Mouse (Mus musculus) left cerebral cortex, postnatal 4 days (tissue): ENCODE measurements around the gene Tgfbi. TPM values are rescaled to one million over a fixed set of nuclear protein-coding genes. Genes with fewer than 3 reads are reported as not detected.

ENCODE experiments used
- DNase-seq: peaks from one replicate; pipeline ENCODE4 v3.0.0-alpha.2; 2022
- intact Hi-C: fragments of 180-260 bp; cut with DNase I; formaldehyde crosslinking; loops from one replicate; pipeline ENCODE4 v1.15.1; 2025
- total RNA-seq, 2 experiments: library from RNA; stranded (reverse); gene quantifications; 2 replicates each; pipeline ENCODE4 v1.2.3; 2021

Gene Tgfbi
- total RNA-seq, 2 experiments from 2014 or later, result 4.1 to 4.2 TPM

DNA sequence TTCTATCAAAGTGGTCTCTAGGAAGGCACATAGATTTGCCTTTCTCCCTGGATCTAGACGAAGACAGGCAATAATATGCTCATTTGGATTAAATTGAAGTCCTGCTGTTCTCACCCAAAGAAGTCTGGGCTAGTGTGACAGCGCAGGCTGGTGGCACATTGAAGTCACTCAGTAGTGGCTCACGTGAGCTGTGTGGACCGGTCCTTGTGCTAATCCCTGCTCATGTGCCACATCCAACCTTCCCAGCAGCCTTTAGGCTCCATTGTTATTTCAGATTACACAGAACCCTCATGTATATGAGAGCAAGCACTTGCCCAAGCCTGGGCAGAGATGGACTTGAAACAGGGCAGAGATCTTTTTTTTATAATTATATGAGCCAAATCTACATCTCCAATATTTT lies 12.0 kb upstream of the Tgfbi start:
- intact Hi-C loops, result no loop called here
- DNase-seq, result no peak

DNA sequence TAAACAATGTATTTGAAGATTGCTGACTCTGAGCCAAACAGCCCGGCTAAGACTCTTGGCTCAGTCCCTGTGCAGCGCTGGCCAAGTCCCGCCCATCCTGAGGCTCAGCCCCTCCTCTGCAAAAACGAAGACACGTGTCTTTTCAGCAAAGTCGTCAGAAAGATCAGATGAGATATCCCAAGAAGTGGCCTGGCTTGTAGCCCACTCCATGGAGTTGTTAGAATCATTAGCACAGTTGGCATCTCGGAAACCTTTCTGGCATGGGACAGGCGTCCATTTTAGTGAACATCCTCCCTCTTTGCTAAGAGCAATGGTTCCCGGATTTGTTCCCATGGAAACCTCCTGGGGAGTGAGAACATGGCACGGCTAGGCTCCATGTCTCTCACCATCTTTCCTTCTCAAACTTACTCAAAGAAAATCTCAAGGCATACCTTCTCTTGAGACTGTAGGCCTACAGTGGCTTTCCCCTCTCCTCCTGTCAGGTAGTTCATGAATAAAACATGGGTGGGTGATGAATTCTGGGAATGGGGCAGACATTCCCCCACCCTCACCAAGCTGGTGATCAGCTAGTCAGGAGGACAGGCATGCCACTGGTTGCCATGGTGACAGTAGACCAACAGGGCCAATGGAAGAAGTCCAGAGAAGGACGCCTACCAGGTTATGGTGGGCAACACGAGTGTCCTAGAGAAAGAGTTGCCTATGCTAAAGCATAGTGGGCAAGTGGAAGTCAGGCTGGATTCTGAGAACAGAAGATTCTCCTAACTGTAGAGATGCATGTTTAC lies 11.3 kb upstream of the Tgfbi start:
- peak; percentile 71 for DNase-seq

DNA sequence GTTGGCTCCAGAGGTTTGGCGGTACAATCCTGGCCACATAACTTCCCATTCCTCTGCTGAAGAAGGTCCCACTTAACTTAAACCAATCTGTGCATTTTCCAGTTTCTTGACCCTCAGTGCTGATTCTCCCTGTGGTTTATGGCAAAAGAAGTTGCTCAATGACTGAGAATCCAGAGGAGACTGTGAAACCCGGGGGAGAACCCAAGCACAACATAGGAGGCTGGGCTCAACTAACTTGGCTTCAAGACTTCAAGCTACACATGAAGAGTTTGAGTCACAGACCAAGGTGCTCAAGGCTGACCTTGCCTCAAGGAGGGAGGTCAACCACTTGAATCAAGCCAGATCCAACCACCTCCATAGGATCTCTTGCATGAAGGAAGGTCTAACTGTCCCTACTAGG lies 9.8 kb upstream of the Tgfbi start:
- intact Hi-C loops, result no loop called here

More for the DNA sequence above, 11.3 kb upstream of the Tgfbi start:
- intact Hi-C loops, result no loop called here

DNA sequence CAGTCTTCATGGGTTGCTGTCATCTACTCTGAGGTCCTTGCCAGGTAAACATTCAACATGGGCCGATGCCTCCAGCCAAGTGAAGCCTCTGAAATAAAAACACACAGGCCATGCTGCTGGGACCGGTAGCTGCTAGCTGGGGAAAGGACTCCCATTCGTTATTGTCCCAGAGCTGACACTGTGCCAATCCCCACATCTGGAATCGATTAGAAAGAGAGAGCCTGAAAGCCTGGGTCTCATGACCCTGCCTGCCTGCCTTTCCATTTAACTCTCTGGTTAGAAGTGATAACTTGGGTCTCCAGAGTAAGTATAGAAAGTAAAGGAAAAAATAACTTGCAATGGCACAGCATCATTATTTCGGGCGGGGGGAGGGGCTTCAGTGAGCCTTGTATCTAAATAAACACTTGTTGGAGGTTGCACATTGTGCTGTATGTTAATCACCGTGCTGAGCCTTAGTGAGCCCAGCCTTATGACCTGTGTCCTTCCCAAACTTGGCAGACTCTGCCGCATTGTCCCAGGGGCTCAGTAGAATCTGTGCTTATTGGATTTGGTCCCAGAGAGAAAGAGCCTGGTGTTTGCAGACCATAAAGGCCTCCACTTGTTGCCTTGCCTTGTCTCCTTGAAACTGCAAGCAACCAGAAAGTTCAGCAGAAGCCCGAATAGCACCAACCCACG lies 9.0 kb upstream of the Tgfbi start:
- DNase-seq, result peak; percentile 62
- intact Hi-C loops, result no loop called here

More for the DNA sequence above, 9.8 kb upstream of the Tgfbi start:
- DNase-seq, result no peak

DNA sequence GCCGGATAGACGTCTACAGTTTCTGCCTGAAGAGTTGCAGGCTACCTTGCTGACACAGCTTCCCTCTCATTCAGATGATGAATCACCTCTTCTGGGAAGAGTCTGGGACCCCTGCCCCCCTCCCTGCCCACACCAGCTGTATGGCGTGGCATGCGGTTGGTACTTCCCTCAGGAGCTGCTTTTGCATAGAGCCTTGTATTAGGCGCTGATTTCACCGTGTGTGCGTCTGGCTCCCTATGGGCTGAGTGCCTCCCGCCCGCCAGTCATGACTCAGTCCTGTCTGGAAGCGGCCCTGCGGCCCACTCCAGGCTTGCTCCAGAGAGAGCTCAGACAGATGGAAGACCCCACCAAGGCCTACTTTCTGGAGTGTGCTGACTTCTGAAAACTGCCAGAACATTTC lies 8.1 kb upstream of the Tgfbi start:
- intact Hi-C loops, result no loop called here
- no peak for DNase-seq

DNA sequence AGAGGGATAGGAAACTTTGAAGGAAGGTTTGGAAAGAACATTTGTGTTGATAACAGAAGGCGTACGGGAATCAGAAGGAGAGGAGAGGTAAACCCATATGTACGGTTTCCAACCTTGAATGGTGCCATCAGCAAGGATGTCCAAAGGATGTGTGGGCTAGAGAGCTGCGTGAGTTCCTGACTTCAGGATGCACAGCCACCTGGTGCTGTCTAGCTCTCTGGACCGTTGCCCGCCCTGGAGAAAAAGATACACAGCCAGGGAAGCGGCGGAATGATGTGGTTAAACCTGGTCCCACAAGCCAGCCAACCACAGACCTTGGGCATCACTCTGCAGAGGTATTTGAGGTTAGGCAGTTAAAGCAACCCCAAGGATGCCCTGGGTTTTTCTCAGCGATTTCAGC lies 3.8 kb upstream of the Tgfbi start:
- no peak for DNase-seq
- intact Hi-C loops, result no loop called here

DNA sequence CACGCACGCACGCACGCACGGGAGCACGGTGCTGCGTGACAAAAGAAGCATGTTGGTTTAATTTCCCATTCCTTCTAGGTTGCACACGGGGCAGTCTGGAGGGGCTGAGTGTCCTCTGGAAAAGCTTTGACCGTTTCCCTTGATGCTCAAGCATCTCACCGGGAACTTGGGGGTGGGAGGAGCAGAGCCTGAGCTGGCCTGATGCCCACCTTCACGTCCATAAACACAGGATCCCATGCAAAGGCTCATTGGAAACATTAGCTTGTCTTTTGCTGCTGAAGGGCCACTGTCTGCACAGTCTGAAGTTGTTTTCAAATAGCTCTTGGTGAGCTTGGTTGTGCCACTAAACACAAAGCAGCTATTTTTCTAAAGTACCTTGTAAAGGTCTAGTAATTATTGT lies 2.6 kb upstream of the Tgfbi start:
- intact Hi-C loops, result no loop called here
- DNase-seq, result no peak

DNA sequence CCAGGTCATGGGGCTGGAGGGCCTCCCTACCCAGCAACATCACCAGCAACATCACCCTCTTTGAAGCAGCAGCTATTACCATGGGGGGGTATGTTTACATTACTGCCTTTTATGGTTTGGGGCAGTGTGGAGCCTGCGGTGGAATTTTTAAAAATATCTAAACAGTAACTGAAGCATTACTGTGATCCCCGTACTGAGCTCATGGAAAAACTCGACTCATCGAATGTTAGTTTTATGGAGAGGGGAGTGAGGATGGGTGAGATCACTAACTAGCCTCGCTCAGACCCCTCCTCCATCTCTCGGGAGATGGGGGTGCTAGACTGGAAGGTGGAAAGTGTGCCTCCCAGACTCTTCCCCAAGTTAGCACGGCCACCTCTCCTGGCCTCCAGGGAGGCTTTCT lies 2.1 kb upstream of the Tgfbi start:
- intact Hi-C loops, result no loop called here
- no peak for DNase-seq

DNA sequence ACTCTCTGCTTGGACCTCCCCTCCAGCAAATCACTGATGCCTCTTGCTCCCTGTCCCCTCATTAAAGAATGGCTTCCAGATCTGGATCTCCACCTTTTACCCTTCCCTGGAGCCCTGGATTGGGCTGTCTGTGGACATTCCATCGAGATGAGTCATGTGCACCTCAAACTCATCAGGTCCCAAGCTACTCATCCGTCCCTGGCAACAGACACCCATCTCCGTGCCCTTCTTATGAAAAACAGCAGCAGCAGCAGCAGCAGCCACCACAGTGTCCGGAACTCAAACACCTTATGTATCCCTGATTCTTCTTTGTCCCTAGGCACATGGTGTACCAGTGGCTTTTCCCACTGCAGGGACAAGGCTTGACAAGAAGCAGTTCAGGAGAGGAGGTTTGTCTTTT lies 1.5 kb upstream of the Tgfbi start:
- intact Hi-C loops, result no loop called here
- DNase-seq, result no peak

DNA sequence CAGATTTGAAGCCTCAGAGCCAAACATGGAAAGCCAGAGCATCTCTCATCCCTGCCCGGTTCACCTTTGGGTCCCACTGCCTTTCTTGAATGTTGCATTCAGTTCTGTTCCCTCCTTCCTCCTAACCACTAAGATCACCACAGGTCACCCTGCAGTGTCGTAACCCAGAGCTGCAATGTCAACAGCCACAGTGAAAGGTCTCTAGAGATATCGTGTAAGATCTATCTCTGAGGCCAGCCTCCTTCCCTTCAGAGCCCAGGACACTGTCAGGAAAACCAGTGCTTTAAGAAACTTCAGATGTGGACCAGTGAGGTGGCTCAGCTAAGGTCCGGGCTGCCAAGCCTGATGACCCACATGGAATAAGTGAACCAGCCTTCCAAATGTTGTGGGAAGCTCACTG lies 1.8 kb downstream of the Tgfbi start:
- DNase-seq, result no peak
- intact Hi-C loops, result no loop called here

DNA sequence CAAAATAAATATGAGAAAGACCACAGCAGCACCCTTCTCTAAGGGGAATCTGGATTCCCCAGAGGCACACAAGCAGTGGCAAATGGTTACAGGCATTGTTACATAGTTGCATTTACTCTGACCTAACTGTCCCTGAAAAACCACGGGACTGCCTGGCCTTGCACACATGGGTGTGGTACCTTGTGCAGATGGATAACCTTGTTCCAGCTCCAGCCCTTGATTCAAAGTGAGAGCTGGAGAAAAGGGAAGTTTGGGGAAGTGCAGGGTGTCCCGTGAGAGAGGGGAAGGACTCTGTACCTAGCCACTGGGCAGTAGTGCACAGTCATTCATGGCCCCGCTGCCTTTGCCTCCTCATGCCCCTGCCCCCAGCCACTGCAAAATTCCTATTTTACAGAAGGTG lies 2.4 kb downstream of the Tgfbi start:
- intact Hi-C loops, result no loop called here
- no peak for DNase-seq

DNA sequence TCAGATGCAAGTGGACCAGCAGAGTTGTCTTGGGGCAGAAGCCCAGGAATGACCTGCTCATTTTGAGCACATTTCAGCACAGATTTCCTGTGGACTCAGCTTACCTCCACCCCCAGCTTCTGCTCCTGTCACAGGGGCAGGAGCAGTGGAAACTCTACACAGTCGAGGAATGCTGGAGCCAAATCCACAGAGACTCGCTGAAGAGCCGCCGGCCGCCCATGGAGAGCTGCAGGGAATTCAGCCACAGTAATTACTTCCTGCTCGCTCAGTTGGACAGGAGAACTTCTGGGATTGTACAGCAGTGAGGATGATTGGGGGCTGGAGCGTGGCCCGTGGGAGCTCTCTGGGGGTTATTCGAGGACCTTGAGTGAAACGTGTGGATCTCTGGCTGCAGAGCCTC lies 3.0 kb downstream of the Tgfbi start:
- no peak for DNase-seq
- intact Hi-C loops, result no loop called here

DNA sequence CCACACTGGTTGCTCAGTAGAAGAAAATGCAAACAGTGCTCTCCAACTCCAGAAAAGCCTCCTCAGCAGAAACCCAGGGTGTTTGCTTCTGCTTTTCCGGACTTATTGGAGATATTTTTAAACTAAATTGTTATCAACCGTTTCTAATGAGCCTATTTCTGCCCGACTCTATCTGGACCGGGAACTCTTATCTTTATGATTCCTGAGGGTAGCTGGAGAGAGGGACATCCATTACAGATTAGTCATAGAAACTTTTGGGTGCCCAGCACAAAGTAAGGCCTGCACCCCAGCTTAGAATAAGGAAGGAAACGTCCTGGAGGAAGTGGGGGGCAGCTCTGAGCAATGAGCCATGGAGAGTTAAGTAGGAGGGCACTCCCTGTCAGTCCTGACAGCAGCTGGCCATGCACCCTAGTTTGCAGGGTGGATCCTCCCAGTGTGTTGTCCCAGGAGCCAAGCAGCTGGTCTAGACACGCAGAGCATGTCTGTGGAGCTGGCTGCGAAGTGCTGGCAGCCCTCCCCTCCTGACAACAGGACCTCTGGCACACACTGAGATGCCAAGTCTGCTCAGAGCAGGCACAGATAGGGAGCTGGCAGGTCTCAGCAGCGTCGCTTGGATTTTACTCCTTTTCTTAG lies 4.2 kb downstream of the Tgfbi start:
- DNase-seq, result peak; percentile 62
- intact Hi-C loops, result no loop called here

DNA sequence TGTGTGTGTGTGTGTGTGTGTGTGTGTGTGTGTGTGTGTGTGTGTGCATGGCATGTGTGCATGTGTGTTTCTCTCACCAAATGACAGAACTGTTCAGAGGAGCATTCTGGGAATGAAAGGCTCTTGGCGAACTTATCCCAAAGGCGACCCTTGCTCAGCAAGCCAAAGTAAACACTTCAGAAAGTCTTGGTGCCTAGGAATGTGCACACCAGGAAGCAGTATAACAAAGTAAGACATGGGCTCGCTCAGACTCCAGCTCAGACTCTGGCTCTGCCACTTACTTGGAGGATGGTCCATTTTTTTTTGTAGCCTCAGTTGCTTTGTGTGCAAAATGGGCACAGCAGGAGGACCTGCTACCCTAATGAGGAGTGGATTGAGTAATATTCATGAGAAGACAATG lies 5.4 kb downstream of the Tgfbi start:
- intact Hi-C loops, result no loop called here
- DNase-seq, result no peak

DNA sequence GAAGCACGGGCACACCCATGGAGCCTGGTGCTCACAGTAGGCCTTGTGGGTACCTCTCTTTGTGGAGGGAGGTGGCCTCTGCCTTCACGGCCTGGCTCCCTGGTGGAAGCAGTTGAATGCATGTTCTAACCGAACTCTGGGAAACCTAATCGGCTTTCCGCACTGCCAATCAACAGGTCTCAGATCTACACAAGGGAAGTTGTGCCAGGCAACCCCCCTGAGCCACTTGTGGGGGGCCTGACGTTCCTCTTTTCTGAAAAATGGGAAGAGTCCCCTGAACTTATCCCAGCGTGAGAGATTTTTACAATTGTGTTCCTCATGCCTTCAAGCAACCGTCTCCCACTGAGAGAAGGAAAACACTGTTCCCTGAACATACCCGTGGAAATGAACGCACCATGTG lies 5.9 kb downstream of the Tgfbi start:
- DNase-seq, result no peak
- intact Hi-C loops, result no loop called here

DNA sequence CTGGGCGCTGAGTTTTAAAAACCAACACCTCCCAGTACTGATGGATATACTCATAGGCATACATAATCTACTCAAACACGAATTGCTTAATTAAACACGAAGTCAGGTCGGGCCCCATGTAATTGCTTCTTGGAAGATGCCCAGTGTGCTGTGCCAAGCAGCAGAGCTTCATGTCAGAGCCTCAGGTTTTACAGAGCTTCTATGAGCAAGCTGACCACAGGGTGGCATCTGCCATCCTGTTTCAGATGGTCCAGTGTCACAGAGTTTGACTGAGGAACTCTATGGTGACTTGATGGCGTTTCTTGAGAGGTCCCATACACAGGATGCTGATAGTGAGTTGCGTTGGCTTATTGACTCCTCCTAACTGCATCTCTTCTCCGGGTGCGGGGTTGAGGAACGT lies 6.5 kb downstream of the Tgfbi start:
- intact Hi-C loops, result no loop called here
- peak; percentile 77 for DNase-seq

DNA sequence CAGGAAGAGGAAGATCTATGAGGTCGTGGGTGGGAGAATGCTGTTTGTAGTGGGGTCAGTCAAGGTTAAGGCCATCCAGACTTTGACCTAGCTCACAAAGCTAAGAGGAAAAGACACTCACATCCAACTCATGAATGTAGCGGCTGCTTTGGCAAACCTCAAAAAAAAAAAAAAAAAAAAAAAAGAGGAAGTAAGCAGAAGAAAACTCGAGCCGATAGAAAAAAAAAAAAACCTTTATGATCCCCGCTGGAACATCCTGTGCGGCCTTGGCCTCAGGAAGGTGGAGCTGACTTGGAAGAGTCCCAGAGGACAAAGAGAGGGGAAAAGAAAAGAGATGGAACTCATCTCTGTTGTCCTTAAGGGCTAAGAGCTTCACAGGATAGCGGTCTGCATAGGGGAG lies 7.1 kb downstream of the Tgfbi start:
- intact Hi-C loops, result no loop called here
- no peak for DNase-seq

DNA sequence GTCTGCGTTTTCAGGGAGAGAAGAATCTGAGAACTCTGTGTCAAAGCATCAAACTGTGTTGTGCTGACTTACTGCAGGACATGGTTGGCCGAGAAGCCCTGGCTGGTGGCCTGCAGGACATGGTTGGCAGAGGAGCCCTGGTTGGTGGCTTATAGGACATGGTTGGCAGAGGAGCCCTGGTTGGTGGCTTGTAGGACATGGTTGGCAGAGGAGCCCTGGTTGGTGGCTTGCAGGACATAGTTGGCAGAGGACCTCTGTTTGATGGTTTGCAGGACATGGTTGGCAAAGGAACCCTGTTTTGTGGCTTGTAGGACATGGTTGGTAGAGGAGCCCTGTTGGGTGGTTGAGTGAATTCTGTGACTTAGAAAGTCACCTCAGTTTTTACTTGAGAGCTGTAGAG lies 7.9 kb downstream of the Tgfbi start:
- intact Hi-C loops, result no loop called here

DNA sequence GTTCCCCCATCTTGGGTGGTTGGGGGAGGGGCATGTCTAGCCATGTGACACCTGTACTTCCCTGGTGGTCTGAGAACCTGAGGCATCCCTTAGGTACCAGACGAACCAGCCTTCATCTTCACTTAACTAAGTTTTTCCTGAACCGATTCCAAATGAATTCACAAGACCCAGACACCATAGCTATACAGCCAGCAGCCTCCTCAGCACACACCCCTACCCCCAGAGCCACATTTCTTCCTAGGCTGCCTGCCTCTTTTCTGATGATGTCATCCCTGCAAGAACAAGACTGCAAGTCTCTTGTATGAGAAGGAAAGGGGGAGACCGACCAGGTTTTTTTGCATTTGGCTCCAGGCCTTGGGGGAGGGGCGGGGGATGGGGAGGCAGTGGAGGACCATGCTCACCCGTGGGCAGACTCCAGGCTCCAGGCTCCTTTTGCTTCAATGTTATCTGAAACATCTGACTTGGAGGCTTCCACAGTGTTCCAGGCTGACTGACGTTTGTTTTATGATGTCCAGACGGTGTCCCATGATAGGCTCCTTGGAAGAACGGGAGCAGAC lies 13.0 kb downstream of the Tgfbi start:
- intact Hi-C loops, result no loop called here
- no peak for DNase-seq

More for the DNA sequence above, 7.9 kb downstream of the Tgfbi start:
- DNase-seq, result no peak

DNA sequence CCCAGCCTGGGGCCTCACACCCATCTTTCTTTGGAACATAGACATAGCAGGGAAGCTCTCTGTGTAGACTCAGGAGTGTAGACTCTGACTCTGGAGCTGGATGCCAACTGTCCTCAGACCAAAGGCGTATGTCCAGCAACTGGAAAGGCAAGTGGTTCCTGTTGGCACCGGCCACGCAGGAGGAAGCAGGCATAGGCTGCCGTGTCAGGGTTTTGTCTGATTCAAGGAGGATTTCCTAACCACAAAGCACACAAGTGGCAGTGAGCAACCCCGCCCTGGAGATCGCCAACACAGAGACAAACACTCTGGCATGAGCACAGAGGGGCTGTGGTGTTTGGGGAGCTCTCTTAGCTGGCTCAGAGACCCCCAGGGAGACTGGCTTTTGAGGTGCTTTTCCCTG lies 17.2 kb downstream of the Tgfbi start:
- intact Hi-C loops, result no loop called here
- no peak for DNase-seq

DNA sequence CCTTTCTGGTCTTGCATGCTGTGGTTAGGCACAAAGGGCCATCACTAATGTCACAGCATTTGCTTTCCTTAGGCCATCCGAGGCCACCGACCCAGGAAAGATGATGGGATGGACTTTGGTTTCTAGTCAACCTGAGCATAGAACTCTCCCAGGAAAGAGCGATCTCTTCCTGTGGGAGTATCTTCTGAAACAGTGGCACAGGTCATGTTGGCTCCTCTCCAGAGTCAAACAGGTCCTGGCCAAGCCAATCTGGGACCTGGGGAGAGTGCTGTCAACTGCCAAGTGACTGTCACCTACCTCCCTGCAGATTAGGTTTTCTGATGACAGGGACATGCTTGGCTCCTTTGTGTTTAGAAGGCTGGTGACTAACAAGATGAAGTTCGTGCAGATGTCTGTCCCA lies 20.8 kb downstream of the Tgfbi start:
- intact Hi-C loops, result no loop called here
- no peak for DNase-seq

DNA sequence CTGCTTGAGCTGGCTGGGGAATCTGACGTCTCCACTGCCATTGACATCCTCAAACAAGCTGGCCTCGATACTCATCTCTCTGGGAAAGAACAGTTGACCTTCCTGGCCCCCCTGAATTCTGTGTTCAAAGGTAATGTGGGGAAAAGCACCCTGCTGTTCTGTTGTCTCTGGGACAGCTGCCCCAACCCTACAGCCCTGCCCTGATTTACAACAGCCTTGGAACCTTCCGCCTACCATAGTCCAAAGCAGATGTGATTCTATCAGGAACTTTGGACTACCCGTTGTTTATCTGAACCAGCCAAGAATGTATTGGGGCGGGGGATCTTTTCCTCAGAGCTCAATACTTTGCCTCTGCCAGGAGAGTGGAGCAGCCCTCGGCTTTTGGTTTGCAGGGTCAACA lies 21.2 kb downstream of the Tgfbi start:
- DNase-seq, result no peak
- intact Hi-C loops, result no loop called here
